Mouse (Mus musculus) layer of hippocampus, postnatal 14 days (tissue): ENCODE results near the gene Glis3. TPM values are rescaled to one million over a fixed set of nuclear protein-coding genes. Genes with fewer than 3 reads are reported as not detected.

Source experiments
- DNase-seq, 2 experiments: peaks; one replicate each; pipeline ENCODE4 v3.0.0; 2021 to 2022; ENCODE audit warnings: low spot score in 2 of 2, mixed read lengths in 1 of 2
- total RNA-seq, 2 experiments: library from RNA; stranded (reverse); gene quantifications; 2 replicates each; pipeline ENCODE4 v1.2.3; 2021

Glis3 gene
- total RNA-seq, 2 experiments from 2014 or later = 8.6 to 11.8 TPM

DNA sequence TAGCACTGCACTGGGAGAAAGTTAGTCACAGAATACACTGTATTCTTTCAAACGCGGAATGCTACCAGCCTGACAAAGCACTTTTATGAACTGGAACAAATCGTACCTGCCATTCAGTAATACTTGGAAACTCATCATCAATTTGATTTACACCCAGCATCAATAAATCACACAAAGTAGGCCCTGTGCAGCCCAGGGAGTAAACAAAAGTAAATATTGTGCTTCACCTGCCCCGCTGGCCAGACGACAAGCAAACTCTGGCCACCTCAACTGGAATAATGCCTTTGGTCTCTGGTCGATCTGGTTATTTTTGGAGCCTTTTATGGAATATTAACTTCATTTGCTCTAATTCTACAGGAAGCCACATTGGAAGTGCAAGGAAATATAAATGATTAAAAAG, 23.0 kb downstream of the Glis3 start:
- no peak for DNase-seq

DNA sequence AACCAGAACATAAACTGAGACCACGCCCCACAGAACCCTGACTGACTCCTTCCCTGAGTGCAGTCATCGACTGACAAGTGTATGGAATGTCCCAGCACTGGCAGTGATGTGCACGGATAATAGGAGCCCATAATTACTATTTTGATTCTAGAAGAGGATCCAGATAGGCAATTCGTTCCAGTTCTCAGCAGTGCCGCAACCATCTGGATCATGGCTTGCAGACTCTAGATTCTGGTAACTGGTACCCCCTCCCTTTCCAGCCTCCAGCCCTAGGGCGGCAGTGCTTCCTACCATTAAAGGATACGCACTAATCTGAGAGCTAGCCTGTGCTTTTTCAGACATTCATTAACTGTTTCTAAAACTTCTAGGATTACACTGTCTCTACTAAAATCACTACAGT, 24.7 kb downstream of the Glis3 start:
- peak in 1 of 2 experiments; percentile 19 for DNase-seq

DNA sequence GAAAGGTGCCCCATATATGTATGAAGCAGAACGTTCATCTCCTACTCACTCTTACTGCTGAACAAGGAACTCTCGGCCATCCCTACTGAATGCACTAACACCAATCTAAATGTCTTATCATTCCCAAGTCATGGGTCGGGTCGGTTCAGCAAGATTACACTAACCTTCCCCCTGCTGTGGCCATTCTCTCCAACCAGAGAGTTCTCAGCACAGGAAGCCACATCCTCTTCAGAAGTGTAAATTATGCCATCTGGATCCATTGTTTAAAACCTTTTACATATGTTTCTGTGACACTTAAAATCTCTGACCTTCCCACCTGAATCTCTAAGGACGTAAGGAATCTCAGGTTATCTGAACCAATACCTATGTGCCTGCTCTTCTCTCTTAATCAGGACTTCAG, 29.0 kb downstream of the Glis3 start:
- no peak for DNase-seq

DNA sequence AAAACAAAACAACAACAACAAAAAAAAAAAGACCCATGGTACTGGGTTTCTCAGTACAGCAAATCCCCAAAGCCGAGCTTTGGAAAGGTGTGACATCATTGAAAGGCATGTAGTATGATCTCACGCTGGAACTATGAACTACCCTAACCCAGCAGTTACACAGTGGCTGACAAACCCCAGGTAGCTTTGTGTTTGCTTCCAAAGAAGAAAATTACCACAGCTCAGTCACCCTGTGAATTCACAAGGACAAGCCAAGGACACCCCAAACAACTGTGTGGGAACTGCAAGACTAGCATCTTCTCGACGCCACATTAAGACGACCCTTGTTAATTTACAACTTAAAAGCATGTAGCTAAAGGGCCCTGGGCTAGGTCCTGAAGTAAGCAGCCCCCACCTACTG, 30.4 kb downstream of the Glis3 start:
- no peak for DNase-seq

DNA sequence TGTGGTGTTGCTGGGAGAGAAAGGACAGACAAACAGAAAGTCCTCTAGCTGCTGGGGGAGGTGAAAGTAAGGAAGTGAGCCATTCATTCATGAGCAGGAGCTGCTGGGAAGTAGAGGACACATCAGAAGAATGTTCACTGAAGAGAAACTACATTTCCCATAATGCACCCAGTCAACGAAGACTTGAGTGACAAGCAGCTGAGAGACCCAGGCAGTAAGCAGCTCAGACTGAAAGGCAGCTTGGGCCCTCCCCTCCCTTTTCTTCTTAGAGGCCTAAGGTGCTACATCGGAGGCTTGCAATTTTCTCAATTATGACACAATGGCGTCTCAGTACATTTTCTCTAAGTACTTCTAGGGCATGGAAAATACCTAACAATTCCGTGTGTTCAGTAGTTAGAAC, 31.0 kb downstream of the Glis3 start:
- no peak for DNase-seq

DNA sequence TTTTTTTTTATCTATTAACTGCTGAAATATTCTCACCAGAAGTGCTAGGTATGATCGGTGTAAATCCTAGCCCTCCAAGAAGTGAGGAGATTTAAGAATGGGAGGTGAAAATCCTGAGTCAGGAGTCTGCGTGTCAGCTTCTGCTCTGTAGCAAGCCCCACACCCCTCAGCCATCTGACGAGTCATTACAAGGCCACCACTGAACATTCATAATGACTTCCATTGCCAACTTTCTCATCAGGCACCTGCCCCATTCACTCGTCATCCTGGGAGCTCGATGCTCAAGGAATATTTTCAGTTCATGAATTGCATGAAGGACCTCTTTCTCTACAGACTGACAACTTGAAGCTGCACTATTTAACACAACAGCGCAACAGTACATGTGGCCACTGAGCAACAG, 32.5 kb downstream of the Glis3 start:
- DNase-seq = no peak

DNA sequence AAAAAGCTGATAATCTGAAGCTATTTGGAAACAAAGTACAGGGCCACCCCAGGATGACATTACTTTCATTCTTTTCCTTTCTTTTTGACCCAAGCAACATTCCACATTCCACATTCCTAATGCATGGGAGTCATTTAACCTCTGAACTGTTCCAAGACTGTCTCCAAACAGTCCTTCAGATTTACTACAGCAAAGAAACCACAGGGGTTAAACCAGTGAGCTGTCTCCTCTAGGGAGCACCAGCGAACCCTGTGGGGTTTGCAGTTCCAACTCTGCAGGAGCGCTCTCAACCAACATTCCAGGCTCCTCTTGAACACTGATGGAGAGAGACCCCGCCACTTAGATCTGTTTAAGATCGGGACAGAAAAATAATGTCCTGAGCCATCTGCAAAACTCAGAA, 33.6 kb downstream of the Glis3 start:
- no peak for DNase-seq

DNA sequence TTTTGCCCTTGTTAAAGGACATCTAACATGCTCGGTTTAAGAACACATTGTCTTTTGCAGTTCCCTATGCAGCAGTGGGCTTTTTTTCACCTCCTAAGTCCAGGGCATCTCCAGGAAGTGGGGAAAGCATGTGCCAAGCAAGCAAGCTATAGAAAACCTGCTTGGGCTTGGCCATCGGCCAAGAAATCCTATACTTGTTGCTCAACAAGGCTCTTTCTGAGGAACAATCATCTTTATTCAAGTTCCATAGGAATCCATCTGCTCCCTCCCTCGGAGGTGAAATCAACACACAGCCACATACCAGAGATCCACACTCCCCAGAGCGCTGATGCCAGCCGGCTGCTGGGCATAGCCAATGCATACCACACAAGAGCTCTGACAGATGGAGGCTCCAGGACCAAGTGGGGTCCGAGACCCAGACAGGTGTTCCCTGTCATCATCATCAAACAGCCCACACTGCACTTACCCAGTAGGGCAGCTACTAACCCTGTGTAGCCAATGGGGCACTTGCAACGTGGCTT, 39.0 kb downstream of the Glis3 start:
- DNase-seq = no peak

DNA sequence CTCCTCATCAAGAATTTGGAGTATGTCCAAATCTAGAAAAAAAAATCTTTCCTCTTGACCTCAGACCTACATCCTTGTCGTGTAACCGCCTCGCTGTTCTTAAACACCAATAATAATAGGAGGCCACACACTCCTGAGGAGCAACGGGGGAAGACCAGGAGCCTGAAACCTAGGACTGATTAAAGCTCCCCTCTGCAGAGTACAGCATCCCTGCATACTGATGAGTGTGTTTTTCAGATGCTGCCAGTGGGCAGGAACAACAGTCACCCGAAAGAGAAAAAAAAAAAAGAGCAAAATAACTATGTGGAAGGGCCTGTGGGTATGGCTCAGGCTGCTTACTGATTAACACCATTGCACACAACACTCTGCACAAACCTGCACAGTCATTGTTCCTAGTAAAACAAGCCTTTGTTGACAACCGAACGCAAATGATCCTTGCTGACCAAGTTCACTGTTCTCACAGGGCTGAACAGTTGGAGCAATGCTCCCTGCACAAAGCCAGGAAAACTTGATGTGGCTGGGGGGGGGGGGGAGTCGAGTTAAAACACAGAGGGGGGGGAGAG, 43.8 kb downstream of the Glis3 start:
- peak in 1 of 2 experiments; percentile 18 for DNase-seq

DNA sequence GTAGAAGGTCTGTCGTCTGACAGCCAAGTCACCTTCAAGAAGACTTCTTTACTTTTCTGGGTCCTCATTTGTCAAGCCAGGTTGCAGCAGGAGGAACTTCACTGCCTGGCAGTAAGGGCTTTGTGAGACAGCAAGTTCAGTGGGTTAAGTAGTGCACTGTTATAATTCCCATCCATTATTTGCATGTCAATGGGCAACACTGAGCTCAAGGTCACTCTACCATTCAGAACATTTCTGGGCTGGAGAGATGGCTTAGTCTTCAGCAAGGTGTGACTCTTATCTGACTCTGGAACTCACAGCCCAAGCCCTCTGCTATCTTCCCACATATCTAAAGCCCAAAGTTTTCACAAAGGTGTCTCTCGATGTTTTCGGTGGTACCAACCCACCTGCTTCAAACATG, 44.9 kb downstream of the Glis3 start:
- no peak for DNase-seq

DNA sequence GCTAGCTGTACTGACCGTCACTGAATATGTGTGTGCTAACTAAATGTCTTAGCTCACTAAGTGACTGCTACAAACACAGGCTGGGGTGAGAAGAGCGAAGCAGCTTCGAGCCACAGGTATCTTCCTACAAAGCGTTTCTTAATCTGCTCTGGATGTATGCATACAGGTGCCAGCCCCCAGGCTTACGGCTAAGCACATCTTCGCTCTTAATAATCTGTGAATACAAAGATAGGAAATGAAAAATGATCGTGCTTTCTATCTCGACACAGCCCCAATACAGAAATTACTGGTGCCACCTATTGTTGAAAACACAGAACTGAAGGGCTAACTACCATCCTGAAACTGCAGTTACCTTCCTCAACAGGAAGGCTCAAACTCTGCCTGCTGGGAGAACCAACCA, 51.5 kb downstream of the Glis3 start:
- DNase-seq = peak; percentile 35 to 66

DNA sequence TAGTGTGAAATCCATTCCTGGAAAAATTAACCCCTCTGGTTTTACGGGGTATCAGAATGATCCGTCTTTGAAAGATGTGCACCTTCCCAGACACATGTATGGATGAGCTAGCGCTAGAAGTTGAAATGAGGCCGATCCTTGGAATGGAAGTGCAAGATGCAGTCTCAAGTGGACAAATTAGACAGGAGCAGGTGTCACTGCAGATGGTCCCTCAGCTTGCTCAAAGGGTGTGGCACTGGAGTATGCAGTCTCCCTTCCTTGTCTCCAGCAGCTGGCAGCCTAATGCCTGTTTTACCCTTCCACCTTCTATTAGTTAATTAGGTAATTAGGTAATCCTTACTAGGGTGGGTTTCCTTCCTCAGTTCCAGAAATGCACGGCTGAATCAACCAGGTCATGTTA, 53.7 kb downstream of the Glis3 start:
- no peak for DNase-seq

DNA sequence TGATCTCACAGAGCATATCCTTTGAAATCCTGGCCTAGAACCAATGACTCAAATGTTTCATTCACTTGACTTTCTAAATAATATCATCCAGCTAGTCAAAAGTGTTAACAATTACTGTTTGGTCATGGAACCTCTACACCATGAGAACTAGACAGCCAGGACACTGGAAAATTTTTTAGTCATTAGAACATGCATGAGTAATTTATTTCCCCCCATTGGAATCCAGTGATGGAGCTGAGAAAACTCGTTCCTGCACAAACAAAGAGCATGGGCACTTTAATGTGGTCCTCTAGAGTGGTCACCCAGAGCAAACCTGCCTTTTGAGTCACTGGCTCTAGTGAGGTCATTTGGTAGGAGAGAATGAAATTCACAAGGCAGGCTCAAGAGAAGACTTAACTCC, 55.3 kb downstream of the Glis3 start:
- DNase-seq = no peak

DNA sequence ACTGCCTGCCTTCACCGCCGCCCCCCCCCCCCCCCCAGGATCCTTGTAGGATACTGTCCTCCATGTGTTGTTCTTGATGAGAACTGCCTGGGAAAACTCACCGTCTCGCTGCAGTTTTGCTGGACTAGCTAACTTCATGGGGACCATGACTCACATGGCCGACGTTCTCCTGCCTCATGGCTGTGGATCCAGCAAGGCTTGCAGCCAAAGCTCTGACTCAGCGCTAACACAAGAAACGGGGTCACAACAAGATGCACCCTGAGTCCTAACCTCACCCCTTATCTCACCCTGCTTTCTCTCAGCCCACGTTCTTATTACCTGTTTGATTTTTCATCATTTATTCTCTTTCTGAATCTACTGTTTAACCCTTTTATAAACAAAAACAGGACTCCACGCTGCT, 56.2 kb downstream of the Glis3 start:
- DNase-seq = no peak

DNA sequence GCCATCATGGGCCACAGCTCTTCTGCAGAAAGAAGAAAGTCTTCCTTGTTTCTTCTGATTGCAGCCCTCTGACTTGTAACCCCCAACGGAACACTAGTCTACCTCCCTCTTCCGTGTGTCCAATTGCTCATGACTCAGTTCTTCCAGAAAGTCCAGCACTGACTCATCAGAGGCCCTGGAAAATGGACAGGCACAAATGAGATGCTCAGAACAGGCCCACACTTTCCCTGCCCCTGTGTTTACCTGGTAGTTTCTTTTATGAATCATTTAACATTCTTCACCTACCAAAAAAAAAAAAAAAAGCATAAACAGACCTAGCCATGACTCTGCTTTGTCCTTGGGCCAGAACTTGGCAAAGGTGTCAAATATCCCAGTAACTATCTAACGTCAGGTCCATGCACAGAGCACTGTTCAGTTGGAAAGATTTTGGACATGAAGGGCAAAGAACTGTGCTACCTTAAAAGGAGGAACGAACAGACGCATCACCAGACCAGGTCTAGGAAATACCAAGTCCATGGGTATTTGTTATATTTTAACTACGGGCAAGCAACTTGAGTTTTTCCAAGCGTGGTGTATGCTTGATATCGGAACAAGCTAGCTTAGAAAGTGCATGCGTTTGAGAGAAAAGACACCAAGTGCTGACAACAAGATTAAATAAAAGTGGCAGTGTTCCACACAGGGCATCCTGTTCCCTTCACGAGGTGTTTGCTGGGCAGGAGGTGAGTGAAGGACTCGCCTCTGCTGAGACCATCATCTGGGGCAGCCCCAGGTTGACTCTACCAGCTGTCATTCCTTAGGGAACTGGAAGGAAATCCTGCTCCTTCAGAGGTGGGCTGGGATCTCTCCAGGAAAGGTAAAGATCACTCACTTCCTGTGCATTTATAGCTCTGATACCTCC, 58.0 kb downstream of the Glis3 start:
- no peak for DNase-seq

DNA sequence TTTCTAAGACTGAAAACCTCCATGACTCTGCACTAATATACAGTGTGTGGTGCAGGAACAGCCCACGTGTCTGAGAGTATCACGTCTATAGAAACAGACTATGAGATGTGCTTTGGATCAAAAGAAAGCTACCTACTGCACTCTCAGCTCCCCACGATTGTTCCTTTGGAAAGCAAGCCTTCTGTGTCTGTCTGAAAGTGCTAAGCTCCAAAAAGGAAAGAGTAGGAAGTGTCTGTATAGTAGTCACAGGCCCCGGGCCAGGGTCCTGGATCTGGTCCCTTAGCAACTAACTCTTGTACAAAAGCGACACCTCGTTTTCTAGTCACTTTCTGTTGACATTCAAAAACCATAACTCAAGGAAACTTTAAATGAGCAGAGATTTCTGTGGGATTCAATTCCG, 62.1 kb downstream of the Glis3 start:
- DNase-seq = no peak

DNA sequence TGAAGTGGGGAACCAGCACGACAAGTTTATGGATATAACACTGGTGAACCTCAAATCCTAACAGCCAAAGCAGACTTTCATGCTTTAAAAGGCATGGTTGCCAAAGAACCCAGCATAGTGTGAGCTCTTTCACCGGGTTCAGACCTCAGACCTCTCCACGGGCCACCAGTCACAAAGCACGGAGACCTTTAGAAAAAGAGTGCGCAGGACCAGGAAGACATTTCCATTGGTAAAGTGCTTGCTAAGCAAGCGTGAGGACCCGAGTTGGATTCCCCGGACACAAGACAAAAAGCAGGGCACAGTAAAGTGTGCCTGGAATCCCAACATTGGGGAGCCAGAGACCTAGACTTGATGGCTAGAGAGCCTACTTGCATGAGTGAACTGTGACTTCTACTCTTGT, 62.7 kb downstream of the Glis3 start:
- no peak for DNase-seq

DNA sequence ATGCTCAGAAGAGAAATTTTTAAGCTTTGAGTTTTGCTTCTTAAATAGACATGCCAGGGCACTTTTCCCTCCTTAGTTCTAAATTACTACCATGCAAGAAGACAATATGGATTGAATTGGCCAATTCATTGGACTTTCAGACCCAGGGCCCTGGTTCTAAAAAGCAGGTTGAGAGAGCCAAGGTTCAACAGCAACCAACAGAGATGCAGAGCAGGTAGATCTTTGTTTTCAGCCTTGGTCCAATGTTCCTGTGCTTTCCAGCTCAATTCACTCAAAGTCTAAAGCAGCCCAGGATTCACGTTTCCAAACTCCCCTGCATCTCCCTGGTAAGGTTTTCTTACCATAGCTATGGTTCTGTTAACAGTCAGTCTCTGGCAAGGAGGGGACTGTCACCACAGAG, 63.4 kb downstream of the Glis3 start:
- no peak for DNase-seq

DNA sequence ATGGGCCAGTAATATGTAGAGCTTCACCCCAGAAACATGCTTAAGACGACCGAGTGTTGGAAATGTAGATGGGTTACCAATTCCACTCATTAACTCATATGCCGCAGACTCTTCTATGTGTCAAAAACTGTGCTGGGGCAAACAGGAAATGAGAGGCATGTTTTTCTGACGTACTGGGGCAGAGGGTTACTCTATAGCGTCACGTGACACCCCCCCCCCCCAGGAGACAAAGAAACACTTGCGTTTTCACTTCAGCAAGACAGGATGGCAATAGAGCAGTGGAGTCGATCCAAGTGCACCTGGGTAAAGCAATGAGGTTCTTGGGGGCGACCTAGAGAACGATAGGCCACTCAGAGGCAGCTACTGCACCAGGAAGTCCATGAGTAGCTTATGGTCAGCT, 67.6 kb downstream of the Glis3 start:
- DNase-seq = no peak

DNA sequence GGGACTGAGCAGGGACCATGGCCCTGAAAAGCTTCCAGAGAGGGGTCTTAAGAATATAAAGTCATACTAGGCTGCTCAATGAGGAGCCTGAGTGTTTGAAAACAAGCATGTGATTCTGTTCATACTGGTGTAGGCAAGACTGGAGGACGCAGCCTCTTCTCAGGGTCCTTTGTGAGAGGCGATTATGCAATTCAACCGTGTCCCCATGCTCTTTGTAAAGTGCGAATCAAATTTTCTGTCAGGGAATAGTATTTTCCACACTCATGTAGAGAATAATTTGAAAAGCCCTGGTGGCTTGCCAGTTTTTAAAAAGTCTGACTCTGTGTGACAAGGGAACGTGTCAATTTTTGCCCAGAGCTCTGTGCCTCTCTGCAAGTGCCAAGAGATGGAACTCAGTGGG, 71.1 kb downstream of the Glis3 start:
- DNase-seq = peak in 1 of 2 experiments; percentile 28

DNA sequence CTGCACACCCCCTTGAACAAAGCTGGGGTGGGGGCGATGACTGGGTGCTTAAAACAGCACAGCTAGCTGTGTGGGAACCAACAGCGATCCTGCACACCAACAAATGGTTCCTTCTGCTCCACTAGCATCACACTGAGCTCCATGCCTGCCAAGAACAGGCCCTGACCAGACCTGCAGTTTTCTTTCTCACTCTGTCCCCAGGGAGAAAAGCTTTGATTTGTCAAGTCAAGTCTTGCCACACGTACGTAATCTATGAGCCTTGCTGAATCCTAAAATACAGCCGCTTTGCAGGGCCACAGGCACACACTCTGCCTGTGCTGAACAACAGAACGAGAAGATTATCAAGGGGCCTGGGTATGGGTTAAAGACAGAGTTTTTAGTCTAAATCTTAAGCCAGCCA, 71.6 kb downstream of the Glis3 start:
- DNase-seq = peak in 1 of 2 experiments; percentile 33

DNA sequence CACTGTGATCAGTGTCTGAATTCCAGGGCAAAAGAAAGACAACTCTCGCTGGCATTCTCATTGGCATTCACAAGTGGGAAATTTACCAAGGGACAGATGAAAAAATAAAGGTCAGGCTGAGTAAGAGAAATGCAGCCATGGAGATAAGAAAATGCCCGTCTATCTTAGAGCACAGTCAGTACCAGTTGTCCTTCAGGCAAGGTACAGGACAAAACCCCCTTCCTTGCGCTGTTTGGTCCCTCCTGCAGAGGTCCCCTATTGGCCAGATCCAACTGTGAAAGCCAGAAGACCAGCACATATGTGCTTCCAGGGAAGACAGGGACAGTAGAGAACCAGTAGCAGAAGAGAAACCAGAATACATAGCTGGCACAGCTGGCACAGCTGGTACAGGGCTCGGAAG, 79.0 kb downstream of the Glis3 start:
- no peak for DNase-seq

DNA sequence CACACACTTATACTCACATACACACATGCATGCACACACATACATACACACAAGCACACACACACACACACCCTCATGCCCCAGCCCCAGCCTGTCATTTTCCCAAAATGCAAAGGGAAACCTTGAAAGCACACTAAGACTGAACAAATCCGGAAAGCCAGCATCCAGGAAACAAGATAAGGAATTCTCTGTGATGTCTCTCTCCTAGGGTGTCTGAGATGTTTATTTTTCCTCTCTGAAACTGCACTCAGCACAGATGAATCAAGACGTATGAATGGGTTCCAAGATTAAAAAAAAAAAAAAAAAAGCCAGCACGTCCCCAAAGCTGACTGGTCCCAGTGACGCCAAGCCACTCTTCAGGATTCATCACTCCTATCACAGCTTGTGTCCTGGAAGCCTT, 85.7 kb downstream of the Glis3 start:
- DNase-seq = no peak
